Mouse (Mus musculus): ENCODE data around the gene Hpca. TPM values are rescaled to one million over a fixed set of nuclear protein-coding genes. Genes with fewer than 3 reads are reported as not detected.

The Hpca gene
- polyA plus RNA-seq (2012; ENCODE audit: insufficient read depth, insufficient read length, missing spikeins): not detected in 2 replicates

DNA sequence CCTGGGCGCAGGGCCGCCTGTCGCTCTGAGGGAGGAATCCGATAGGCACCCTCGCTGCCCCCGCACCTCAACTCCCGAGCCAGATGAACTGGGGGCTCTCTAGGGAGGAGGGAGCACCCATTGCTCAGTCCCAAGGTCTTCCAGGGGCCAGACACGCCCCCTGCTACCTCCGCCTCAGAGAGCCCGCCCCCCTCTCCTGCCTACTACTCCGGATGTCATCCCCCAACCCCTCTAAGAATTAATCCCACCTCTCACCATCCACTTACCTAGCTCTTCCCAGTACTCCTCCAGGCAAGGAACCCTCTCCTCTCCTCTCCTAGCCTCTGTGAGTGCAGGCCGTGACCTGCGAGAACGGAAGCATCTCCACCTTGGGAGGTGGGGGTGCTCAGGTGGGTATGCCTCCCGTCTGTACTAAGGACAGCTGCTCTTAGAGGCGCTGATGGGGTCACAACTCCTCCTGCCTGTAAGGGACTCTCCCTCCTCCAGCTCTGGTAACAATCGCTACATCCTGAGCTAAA is at the start of gene Hpca:
TSS of gene Hpca (minus strand) at position 468 of the 518 bp plus-strand sequence.
- TF ChIP-seq CTCF (IDR thresholded peaks at IDR 0.05; ENCODE audit: low read depth, low read length) (no peak), POLR2A (IDR thresholded peaks at IDR 0.05; ENCODE audit: borderline replicate concordance, low read depth, low read length) (no peak)
- no peak within 1 kb of the TSS for H3K4me3 ChIP-seq (ENCODE audit: insufficient read depth, low read length)
- H3K27ac ChIP-seq (ENCODE audit: insufficient read depth, low read depth, low read length): no peak within 1 kb of the TSS
- no peaks in the 10 kb centered on the region for H3K4me1 ChIP-seq (ENCODE audit: control insufficient read depth, insufficient read depth, low read length)

DNA sequence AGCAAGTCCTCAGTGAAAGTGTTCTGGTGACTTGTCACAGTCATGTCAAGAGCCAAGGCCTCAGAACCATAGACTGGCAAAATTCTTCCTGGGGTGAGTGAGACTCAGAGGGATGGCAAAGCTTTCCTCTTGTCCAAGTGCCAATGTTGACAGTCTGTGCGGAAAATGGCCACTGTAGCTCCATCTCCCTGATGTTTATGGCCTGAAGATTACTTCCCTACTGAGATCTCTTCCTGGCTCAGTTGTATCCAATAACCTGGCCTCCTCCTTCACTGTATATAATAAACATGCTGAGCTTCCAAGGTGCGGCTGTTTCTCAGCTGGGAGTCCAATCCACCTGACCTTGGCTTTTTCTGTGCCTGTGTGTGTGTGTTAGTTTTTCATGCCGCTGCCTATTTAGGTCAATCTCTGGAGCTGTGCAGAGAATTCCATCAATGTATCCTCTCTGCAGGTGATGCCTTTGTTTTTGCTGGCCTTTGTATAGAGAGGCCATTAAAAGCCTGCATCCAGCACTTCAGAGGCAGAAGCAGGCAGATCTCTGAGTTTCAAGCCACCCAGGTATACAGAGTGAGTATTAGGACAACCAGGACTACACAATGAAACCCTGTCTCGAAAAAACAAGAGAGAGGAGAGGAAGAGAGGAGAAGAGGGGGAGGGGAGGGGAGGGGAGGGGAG is 39.9 kb upstream of the Hpca start:
- H3K27ac ChIP-seq (ENCODE audit: insufficient read depth, low read depth, low read length): no peak overlapping the region
- no peak for TF ChIP-seq CTCF (IDR thresholded peaks at IDR 0.05; ENCODE audit: low read depth, low read length)
- no peak for TF ChIP-seq POLR2A (IDR thresholded peaks at IDR 0.05; ENCODE audit: borderline replicate concordance, low read depth, low read length)
- H3K4me3 ChIP-seq (ENCODE audit: insufficient read depth, low read length): no peak overlapping the region
- no peaks in the 10 kb centered on the region for H3K4me1 ChIP-seq (ENCODE audit: control insufficient read depth, insufficient read depth, low read length)

DNA sequence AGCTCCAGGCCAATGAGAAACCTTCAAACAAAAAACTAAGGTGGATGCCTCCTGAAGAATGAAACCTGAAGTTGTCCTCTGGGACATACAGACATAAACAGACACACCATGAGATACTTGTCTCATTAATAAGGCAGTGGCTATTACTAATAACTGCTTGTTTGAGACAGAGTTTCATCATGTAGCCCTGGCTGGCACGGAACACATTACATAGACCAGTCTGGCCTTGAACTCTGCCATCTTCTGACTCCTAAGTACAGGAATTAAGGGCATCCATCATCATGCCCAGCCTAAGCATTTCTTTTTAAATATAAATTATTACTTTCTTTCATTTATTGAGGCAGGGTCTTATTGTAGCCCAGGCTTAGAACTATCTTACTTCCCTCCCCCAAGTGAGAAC is 39.2 kb upstream of the Hpca start:
- H3K4me1 ChIP-seq (ENCODE audit: control insufficient read depth, insufficient read depth, low read length): no peaks in the 10 kb centered on the region
- H3K4me3 ChIP-seq (ENCODE audit: insufficient read depth, low read length): no peak overlapping the region
- no peak overlapping the region for H3K27ac ChIP-seq (ENCODE audit: insufficient read depth, low read depth, low read length)
- no peak for TF ChIP-seq CTCF (IDR thresholded peaks at IDR 0.05; ENCODE audit: low read depth, low read length)
- TF ChIP-seq POLR2A (IDR thresholded peaks at IDR 0.05; ENCODE audit: borderline replicate concordance, low read depth, low read length): no peak

DNA sequence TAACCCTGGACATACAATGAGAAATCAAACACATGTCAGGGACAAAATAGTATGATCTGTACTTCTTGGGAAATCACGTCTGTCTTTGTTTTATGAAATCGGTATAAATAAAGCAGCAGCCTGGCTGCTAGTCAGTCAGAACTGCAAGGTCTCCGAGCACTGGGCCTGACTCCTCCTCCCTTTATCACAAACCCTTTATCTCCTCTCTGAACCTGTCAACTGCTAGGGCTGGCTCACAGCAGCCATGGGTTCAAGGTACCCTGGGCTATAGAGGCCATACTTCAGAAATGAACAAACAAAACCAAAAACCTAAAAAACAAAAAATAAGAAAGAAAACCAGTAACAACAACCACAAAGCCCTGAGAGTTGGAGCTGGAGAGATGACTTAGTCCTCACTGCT is 36.7 kb upstream of the Hpca start:
- Histone ChIP-seq H3K4me1 (ENCODE audit: control insufficient read depth, insufficient read depth, low read length) (no peaks in the 10 kb centered on the region), H3K4me3 (ENCODE audit: insufficient read depth, low read length) (no peak overlapping the region), H3K27ac (ENCODE audit: insufficient read depth, low read depth, low read length) (no peak overlapping the region)
- TF ChIP-seq POLR2A (IDR thresholded peaks at IDR 0.05; ENCODE audit: borderline replicate concordance, low read depth, low read length): no peak
- no peak for TF ChIP-seq CTCF (IDR thresholded peaks at IDR 0.05; ENCODE audit: low read depth, low read length)

DNA sequence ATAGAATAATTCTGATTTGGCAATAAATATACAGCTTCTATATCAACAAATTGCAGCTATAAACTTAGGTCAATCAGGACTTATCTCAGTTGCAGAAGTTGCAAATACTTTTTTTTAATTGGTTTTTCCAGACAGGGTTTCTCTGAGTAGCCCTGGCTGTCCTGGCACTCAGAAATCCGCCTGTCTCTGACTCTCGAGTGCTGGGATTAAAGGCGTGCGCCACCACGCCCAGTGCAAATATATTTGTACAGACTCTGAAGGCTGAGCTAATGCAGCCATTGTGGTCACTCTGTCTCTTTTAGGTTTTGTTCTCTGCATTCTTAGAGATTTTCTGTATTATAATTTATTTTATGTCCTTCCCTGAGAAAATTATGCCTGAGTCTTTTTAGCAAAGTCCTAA is 35.7 kb upstream of the Hpca start:
- Histone ChIP-seq H3K27ac (ENCODE audit: insufficient read depth, low read depth, low read length) (no peak overlapping the region), H3K4me3 (ENCODE audit: insufficient read depth, low read length) (no peak overlapping the region), H3K4me1 (ENCODE audit: control insufficient read depth, insufficient read depth, low read length) (no peaks in the 10 kb centered on the region)
- TF ChIP-seq CTCF (IDR thresholded peaks at IDR 0.05; ENCODE audit: low read depth, low read length) (no peak), POLR2A (IDR thresholded peaks at IDR 0.05; ENCODE audit: borderline replicate concordance, low read depth, low read length) (no peak)

DNA sequence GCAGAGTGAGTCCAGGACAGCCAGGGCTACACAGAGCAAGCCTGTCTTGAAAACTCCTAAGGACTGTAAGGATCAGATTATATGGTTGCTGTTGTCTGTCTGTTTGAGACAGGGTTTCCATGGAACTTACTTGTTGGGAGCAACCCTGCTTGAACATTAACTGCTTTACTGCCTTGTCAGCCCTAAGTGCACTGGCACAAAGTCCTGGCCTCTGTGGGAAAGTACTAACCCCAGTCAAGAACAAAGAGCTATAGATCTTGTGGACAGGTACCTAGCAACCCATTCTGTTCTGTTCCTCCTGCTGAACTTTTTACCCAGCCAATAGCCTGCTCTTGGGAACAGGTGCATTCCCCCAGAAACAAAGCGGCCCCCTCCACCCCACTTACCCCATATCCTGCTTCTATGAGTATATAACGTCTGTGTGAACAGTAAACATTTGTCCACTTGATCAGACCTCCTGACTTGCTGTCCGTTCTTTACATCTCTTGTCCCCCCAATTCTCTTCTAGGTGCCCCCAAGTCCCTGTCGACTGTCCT is 29.5 kb upstream of the Hpca start:
- Histone ChIP-seq H3K4me1 (ENCODE audit: control insufficient read depth, insufficient read depth, low read length) (peaks cover 4% of the 10 kb centered on the region; the same call in 1 of the 2 replicates), H3K4me3 (ENCODE audit: insufficient read depth, low read length) (no peak overlapping the region), H3K27ac (ENCODE audit: insufficient read depth, low read depth, low read length) (no peak overlapping the region)
- TF ChIP-seq POLR2A (IDR thresholded peaks at IDR 0.05; ENCODE audit: borderline replicate concordance, low read depth, low read length): no peak
- TF ChIP-seq CTCF (IDR thresholded peaks at IDR 0.05; ENCODE audit: low read depth, low read length): no peak

DNA sequence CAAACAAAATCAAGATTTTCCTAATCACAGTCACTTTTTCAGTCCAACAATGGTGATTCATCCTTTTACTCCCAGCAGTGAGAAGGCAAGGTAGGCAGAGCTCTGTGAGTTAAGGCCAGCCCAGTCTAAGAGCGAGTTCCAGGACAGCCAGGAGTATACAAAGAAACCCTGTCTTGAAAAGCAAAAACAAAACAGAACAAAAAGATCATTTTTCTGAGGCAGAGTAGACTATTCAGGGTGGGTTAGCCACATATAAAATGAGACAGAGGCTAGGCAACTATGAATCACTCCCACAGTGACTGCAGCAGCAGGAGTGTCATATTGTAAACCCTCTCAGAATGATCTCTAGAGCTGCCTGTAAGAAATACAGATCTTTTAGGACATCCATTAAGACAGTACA is 27.5 kb upstream of the Hpca start:
- Histone ChIP-seq H3K4me3 (ENCODE audit: insufficient read depth, low read length) (no peak overlapping the region), H3K27ac (ENCODE audit: insufficient read depth, low read depth, low read length) (no peak overlapping the region), H3K4me1 (ENCODE audit: control insufficient read depth, insufficient read depth, low read length) (peaks cover 7% of the 10 kb centered on the region; the same call in 1 of the 2 replicates)
- TF ChIP-seq POLR2A (IDR thresholded peaks at IDR 0.05; ENCODE audit: borderline replicate concordance, low read depth, low read length) (no peak), CTCF (IDR thresholded peaks at IDR 0.05; ENCODE audit: low read depth, low read length) (no peak)

DNA sequence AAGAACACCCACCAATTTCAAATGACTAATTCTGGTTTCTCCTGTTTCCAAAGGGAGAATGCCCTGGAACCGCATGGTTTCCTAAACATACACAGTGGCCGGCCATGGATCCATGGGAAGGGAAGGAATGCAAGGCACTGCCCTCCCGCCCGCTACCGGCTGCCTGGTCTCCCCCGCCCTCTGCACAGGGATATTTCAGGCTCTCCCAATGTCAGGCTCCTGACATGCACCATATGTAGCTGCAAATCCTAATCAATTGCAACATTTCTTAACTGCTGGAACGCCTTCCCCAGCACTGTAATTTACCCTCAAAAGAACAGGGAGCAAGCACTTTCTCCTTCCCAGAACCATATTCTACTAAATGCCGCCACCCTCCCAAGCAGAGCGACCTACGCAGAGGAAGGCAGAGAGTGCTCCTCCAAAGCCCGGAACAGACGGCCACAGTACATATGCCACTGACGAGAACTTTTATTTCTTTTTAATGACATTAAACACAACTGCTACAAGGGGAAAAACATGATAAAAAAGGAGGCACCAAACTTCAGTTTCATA is 25.8 kb upstream of the Hpca start:
- Histone ChIP-seq H3K27ac (ENCODE audit: insufficient read depth, low read depth, low read length) (no peak overlapping the region), H3K4me3 (ENCODE audit: insufficient read depth, low read length) (no peak overlapping the region), H3K4me1 (ENCODE audit: control insufficient read depth, insufficient read depth, low read length) (peaks cover 20% of the 10 kb centered on the region)
- no peak for TF ChIP-seq POLR2A (IDR thresholded peaks at IDR 0.05; ENCODE audit: borderline replicate concordance, low read depth, low read length)
- TF ChIP-seq CTCF (IDR thresholded peaks at IDR 0.05; ENCODE audit: low read depth, low read length): no peak

DNA sequence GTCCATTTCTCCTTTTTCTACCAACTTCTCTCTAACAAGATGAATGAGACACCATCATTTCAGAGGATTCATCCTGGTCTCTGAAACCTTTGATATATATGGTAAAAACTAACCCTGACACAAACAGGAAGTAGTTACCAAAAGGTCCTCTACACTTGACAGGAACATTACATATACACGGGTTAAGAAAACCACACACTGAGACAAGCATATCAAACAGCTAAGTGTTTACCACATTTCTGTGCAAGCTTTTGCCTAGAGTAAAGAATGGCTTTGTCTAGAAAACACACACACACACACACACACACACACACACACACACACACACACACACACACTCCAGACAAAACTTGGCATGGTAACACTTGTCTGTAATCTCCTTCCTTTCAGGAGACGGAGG is 24.6 kb upstream of the Hpca start:
- Histone ChIP-seq H3K4me1 (ENCODE audit: control insufficient read depth, insufficient read depth, low read length) (peaks cover 26% of the 10 kb centered on the region), H3K27ac (ENCODE audit: insufficient read depth, low read depth, low read length) (no peak overlapping the region), H3K4me3 (ENCODE audit: insufficient read depth, low read length) (no peak overlapping the region)
- TF ChIP-seq POLR2A (IDR thresholded peaks at IDR 0.05; ENCODE audit: borderline replicate concordance, low read depth, low read length): no peak
- TF ChIP-seq CTCF (IDR thresholded peaks at IDR 0.05; ENCODE audit: low read depth, low read length): no peak

DNA sequence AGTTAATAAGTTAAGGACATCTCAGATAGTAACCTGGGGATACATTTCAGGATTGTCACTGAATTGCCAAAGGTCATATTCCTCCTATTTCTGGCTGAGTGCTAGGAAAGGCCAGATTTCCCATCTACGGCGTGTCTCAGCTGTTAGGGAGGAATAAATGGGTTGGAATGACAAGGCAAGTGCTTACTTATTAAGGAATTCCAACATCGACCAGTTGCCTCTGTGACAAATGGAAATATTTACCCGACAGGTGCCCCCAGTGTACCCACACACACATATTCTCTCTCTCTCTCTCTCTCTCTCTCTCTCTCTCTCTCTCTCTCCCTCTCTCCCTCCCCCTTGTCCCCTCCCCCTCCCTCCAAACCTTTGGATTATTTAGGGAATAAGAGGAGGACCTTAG is 24.1 kb upstream of the Hpca start:
- Histone ChIP-seq H3K27ac (ENCODE audit: insufficient read depth, low read depth, low read length) (no peak overlapping the region), H3K4me3 (ENCODE audit: insufficient read depth, low read length) (no peak overlapping the region), H3K4me1 (ENCODE audit: control insufficient read depth, insufficient read depth, low read length) (peaks cover 26% of the 10 kb centered on the region)
- TF ChIP-seq POLR2A (IDR thresholded peaks at IDR 0.05; ENCODE audit: borderline replicate concordance, low read depth, low read length) (no peak), CTCF (IDR thresholded peaks at IDR 0.05; ENCODE audit: low read depth, low read length) (no peak)

Measured in bone marrow macrophage, adult 2 months (primary cell).